Mouse (Mus musculus) right cerebral cortex, postnatal 25 days (tissue): ENCODE data around the gene Gdpd3.

Source experiments
- DNase-seq: peaks from one replicate; pipeline ENCODE4 v3.0.0; 2022

Gdpd3 gene

DNA sequence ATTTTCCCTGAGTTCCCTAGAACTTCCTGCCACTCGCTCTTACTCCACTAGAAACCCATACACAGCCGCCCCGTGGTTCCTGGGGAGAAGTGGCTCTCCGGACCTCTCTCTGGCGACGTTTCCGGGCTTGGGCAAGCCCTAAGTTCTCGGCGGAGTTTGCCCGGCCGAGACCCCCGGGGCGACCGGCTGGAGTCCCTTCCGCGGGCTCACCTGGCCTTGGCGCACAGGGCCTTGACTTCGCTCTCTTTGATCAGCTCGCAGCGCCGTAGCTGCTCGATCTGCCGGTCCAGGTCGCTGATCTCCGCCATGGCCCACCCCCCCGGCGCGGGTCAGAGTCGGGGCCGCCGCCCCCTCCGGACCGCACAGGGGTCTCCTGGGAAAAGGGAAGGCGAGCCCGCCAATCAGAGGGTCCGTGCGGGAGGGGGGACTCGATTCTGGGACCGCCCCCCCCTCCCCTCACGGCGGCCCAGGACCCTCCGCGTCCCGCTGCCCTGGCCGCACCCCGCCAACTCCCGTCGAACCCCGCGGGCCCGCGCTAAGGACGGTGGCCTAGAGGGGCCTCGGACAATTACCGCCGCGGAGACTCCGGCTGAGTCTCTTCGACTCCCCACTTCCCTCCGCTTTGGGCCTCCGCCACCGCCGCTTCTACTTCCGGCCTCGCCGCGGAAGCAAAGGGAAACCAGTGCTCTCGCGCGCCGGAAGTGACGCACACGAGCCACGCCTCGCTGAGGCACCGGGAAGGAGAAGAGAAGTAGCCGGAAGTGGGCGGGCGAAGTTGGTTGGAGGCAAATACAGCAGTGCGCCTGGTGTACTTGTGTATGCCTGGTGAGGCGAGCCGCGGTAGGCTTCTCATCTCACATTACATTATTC is 26.0 kb downstream of the Gdpd3 start, which contains the start of gene Ppp4c:
TSS of gene Ppp4c (minus strand) at position 646 of the 870 bp plus-strand sequence.
- DNase-seq, result peak; percentile 97

DNA sequence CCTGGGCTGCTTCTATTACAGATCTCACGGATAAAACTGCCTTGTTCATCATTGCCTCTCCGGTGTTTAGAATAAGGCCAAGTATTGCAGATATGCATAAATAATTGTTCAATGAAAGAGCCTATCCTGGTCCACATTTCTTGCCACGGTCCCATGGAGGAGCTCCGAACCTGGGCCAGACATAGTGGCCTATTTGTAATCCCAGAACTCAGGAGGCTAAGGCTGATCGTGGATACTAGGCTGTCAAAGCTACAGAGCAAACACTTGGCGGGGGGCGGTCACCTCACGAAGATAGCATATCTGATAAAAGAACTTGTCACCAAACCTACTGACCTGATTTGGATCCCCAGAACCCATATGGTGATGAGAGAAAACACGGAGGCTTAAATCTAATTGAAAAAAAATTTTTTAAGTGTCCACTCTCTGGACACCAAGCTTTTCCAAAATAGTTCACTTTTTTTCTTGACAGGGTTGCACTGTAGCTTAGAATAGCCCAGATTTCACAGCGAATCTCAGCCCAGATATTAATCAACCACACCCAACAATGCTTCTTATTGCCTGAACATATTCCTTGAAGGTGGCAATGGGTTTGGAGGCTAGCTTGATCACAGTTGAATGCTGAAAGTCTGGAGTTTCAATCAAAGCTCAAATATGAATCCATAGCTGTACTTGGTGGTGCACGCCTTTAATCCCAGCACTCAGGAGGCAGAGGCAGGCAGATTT is 26.7 kb downstream of the Gdpd3 start:
- no peak for DNase-seq

DNA sequence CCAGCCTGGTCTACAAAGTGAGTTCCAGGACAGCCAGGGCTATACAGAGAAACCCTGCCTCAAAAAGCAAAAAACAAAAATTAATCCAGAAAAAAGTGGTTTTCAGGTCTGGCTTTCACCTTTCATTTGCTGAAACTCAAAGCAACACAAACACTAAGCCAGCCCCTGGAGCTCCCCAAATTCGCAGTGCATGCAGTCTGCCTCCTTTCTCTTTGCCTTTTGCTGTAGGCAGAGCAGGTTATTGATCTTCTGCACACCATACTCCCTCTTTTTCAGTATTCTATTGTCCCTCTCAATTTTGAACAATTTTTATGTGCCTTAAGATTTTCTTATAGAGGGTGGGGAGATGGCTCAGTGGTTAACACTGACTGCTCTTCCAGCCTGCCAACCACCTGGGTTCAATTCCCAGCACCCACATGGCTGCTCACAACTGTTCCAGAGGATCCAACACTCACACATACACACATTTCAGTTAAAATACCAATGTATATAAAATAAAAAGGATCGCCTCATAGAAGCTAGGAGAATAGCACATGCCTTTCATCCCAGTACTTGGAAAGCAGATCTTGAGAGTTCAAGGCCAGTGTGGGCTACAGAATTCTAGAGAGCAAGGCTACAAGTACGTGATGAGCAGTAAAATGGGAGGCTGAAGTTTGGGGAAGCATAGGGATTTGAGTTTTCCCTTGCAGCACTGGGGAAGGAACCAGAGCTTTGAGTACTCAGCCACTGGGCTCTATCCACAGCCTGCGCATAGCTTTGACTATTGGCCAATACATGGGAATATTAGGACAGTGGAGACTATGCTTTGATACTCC is 27.5 kb downstream of the Gdpd3 start:
- no peak for DNase-seq

DNA sequence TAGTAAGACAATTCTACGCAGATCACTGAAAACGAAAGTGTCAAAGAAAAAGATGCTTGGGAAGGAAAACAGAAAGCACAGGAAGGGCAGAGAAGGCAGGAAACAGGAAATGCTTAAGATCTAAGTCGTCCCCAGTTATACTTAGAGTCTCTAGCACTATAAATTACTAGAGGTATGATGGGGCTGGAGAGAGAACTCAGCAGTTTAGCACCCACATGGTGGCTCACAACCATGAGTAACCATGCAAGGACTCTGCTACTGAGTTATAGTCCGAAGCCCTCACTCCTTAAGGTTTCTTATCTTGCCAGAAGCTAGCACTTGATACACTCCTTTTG is 28.1 kb downstream of the Gdpd3 start:
- no peak for DNase-seq

DNA sequence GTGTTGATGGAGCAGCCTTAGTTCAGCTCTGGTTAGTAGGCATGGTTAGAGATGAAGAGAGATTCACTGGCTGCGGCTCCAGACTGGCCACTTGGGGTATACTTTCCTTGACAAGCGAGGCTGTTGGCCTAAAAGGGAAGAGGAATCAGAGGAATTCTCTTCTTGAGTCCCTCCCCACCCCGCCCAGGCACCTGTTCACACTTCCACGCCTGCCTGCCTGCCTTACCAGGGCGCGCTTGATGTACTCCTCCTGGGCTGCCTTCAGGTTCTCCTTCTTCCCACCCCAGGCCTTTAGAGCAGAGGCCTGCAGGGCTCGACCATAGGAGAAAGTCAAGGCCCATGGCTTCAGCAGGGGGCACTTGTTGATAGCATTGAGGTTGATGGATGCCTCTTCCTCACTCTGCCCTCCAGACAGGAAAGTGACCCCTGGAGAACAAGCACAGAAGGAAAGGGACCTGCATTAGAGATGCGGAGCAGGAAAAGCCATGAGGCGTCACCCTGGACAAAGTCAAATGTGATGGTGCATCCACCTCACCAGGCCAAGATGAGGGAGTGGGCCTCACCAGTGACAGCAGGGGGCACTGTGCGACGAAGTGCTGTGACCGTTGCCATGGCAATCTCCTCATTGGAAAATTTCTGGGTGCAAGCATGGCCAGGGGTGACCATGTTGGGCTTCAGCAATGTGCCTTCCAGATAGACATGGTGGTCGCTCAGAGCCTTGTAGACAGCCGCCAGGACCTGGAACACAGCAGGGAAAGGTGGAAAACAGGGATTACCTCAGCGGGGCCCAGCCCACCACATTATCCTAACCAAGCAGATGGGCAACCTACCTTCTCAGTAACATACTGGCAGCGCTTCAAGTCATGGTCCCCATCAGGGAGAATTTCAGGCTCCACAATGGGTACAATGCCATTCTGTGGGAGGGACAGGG is 29.5 kb downstream of the Gdpd3 start:
- DNase-seq, result no peak

DNA sequence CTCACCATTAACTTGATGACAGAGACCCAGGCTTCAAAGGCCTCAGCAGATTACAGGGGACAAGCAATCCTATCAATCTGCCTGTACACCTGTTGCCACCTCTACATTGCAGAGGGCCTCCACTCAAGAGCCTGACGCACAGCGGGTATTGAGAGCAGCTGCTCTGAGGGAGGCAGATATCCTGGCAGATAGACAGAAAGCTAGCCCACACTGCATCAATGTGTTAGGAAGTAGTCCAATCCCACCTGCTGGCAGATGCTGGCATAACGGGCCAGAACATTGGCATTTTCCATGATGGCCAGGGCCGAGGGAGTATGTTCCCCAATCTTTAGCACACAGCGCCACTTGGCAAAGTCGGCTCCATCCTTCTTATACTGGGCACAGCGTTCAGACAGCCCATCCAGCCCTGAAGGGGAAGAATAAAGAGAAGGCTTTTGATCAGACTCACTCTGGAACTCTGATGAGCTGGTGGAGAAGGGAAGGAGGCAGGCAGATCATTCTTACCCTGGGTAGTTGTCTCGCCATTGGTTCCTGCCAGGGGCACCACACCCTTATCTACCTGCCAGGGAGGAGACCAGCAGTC is 30.3 kb downstream of the Gdpd3 start:
- peak; percentile 49 for DNase-seq

DNA sequence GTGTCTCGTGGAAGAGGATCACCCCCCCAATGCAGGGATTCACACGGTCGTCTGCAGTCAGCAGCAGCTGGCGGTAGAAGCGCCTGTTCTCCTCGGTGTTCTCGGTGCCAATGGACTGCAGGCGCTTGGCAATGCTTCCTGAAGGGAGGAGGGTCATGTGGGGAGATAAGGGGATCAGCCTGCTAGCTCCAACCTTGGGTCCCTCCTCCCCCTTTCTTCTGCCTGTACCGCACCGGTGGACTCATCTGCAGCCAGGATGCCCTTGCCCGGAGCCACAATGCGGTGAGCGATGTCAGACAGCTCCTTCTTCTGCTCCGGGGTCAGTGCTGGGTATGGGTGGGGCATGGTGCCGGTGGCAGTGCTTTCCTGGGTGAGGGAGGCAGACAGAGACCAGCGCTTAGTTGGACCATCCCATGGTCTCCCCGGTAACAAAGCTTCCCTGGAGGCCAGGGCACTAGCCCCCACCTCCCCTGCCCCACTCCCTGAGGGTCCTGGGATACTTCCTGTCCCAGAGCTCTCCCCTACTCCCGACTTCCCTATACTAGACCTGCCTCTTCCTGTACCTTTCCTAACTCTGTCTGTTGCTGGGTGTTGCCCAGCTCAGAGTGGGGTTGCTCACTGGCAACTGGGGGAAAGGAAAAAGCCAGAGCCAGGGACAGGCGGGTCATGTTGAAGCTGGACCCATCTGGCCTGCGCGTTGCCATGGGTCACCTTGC is 31.4 kb downstream of the Gdpd3 start, which contains the start of gene Fam57b:
TSS of gene Fam57b (plus strand) at position 258 of the 716 bp plus-strand sequence.
- DNase-seq, result no peak

DNA sequence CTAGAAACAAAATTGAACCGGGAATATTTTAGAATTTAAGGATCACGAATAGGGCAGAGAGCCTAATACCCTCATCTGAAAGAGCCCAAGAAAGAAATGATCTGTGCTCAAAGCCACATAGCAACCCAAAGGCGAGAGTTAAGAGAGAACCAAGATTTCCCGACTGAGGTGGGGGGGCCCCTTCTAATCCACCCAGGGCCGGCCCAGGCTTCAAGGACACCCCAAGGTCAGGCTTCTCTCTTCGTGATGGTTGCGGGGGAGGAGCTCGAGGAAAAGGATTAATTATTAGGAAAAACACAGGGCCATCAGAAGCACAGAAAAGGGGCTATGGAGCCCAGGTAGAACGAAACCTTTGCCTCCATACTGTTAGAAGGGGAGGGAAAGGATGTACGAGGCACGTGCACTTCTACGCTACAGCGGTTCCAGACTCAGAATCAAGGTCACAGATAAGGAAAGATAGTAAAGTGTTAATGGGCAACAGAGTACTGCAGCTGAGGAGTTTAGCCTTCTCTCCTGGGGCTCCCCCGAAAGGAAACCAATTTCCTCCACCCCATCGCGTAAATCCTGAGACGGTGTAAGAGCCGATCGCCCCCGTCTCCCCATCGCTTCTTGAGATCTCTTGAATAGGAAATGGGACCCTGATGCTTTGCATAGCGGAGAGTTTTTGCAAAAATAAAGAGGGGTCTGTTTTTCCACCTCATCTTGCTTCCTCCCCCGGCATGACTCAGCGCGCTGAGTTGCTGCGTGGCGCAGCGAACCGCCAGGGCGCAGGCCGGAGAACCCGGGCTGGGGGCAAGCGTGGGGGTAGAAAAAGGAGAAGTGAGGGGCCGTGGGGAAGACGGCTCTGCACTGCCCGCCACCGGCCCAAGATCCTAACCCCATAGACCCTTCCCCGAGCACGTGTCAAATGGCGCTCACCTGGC is 32.3 kb downstream of the Gdpd3 start:
- DNase-seq, result no peak

DNA sequence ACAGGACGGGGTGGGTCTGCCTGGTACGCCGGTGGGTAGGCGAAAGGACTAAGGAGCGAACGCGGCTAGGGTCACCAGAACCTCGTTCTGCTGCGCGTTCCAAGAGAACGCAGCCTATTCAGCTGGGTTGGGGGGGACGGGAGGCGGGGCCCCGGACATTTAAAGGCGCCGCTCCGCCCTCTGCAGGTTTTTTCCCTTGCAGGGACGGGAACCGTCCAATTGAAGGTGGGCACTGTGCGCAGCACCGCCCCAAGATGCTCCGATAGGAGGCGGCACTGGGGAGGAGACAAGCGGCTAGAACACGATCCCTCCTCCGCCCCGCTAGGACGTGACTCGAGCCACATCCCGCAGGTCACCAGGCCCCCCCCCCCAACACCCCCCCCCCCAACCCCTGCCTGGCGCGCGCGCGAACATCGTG is 32.9 kb downstream of the Gdpd3 start:
- DNase-seq, result peak; percentile 97

DNA sequence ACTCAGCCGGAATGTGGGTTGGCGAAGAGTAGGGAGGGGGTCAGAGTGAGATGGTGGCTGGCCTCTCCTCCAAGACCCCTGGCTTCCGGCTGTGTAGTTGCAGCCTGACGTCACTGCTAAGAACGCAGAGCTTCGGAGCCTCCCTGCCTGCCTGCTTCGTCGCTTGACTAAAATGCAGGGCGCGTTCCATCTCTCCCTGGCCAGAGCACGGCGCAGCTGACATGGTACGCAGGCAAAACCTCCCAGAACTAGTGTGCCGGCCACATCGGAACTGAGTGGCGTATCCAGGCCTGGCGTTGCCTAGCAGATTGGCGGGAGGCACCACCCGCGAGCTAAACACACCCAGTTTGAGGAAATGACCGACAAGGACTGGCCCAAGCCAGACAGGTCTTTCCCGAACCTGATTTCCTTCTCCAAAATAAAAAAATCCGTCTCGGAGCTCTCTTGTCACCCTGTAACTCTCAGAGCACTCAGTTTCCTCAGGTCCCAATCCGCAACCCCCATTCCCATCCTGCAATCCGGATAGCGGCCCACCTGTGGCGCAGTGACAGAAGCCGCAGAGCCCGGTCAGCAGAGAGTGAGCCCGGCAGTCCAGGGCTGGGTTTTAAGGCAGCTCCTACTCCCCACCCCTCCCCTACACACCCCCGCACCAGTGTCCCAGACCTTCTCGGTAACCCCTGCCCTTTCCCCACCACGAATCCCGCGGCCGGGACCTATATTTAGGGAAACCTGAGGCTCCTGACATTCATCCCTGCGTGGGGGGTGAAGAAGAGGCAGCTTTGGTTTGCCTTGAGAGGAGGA is 33.5 kb downstream of the Gdpd3 start:
- peak; percentile 46 for DNase-seq

DNA sequence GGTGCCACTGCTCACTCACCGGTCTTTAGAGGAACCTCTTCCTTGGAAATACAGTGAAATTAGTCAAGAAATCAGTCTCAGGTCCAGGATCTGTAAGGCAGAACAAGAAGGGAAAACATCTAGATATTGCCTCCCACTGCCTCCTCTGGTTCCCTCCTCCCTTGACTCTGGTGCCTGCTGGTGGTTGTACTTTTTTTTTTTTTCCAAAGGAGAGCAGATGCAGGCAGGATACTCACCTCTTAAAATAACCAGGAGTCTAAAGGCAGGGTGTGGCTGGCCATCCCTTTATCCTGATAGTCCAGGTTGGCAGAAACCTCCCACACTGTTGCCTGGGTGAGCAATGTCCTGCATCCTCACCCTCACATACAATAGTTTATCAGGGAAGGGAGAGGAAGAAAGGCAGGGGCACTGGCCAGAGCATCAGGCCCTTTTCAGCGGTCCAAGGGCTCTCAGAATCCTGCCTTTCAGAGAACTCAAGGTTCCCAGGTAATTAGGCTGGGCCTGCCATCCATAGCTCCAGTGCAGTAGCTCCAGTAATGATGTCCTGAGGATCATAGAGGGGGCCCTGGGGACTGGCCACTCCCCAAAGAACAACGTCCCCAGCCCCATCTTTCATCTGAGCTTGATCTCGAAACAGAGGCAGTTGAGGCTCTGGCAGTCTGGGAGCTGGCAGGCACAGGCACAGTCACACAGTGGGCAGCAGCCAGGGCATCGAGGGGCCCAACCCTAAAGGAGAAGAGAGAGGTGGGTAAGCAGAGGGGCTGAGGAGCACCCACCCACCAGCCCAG is 34.3 kb downstream of the Gdpd3 start:
- DNase-seq, result peak; percentile 48

DNA sequence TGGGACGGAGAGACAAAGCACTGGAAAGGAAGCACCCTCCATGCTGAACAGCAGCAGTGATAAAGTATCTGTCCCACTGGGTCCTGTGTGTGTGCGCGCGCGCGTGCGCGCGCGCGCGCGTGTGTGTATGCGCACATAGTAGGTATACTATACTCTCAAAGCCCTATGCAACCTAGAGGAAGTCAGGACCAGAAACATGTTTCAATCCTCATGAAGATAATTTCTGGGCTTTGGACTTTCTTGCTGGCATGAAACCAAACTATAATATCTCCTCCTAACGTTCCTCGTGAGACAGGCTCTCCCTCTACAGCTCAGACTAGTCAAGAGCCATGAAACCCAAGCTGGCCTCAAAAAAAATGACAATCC is 34.9 kb downstream of the Gdpd3 start:
- DNase-seq, result no peak

DNA sequence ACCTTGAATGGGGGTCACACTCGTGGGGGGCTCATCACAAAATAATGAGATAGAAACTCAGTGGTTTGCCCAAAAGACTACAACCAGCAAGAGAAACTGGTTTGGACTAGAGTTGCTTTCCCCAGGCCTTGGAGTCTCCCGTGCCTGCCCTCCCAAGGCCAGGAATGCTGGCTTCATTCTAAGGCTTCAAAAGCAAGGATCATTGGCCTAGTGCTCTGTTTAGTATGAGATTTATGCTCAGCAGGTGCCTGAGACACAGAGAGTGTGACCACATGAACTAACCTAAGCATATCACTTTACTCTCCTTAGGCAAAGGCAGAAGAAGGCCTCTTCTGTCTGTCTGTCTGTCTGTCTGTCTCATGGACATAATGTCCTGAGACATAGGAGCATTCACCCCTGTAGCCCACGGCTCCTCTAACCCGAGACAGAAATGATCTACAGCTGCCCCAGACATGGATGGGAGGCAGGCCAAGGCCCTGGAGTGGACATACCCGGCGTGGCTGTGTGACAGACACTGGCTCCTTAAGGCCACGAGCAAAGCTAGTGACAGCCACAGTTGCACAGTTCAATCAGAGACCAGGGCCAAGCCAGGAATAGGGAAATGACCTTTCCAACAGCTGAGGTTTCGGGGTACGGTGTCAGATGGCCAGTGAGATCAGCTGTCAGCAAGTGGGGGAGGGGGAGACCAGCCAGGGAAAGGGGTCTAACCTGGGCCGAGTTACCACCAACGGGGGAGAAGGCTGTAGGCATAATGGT is 36.2 kb downstream of the Gdpd3 start:
- DNase-seq, result no peak

DNA sequence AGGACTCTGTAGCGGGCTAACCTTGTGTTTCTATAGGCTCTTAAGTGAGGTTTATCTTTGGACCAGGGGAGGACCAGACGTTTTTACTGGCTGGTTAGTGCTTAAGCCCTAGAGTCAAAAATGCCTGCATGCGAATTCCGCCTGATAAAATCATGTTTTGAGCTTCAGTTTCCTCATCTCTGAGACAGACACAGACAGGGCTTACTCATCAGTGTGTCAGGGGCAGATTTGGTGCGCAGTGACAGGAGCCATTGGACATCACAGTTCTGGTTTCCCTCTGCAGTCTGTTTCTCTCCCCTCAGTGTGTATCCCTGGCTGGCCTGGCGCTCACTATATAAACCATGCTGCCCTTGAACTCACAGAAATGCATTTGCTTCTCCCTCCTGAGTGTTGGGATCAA is 37.0 kb downstream of the Gdpd3 start:
- no peak for DNase-seq

DNA sequence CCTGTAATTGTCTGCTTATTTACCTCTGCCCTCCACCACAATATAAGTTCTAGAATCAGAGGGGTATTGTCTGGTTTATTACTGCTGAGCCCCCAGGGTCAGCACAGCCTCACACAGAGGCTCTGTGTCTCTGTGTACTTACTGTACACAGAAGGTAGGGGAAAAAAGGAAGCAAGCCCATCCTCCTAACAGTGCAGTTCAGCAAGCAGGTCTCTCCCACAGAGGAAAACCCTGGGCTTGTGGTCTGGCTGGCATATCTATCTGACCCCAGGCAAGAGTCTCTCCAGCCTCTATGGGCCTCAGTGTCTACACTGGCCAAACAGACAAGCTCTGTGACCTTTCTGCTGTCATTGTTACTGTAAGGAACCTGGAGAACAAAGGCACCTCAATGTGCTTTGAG is 37.6 kb downstream of the Gdpd3 start:
- no peak for DNase-seq

DNA sequence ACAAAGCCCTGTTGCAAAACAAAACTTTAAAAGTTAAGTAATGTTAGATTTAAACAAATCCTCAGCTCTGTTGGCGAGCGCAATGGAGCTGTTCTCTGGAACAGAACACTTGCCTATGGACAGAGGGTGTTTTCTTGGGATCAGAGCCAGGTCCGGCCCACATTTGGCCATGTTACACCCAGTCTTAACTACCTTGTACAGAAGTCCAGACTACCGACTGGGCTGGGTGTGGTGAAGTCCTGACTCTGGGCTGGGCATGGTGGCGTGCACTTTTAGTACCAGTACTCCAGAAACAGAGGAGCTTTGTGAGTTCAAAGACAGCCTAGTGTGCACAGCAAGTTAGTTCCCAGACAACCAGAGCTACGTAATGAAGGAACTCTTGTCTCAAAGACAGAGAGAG is 40.8 kb downstream of the Gdpd3 start:
- DNase-seq, result no peak

DNA sequence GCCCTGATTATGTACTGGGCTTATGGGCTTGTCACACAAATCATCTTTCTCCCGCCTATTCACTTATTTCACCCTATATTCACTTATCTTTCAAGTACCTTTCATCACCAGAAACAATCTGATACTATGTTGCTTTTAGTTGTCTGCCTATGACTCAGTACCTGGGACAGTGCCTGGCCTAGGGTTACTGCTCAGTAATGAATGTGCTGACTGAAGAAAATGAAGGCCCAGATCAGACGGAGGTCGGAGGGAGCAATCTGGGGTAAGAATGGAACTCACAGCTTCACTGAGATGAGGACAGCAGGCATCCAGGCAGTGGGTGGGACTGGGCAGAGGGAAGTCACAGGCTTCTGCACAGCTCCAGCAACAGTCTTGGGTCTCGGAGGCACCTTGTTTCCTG is 41.3 kb downstream of the Gdpd3 start:
- DNase-seq, result no peak
